Mouse (Mus musculus): ENCODE results near the gene Zfhx2.

Gene Zfhx2

GRCm38 (mm10) chr14:55105836-55106809 is 14.0 kb upstream of the Zfhx2 start, which contains the start of gene Ap1g2:
Ap1g2 (minus strand) TSS chr14:55106593.
- DNase-seq (ENCODE audit: low read depth, low spot score) = peak; percentile 95

- DNase-seq (ENCODE audit: low read depth, low spot score) = peak; percentile 47
Measured at GRCm38 (mm10) chr14:55105386-55105785, 13.3 kb upstream of the Zfhx2 start.

- DNase-seq (ENCODE audit: low read depth, low spot score) = no peak
Measured at GRCm38 (mm10) chr14:55104365-55104764, 12.2 kb upstream of the Zfhx2 start.

- no peak for DNase-seq (ENCODE audit: low read depth, low spot score)
Measured at GRCm38 (mm10) chr14:55102253-55102785, 10.2 kb upstream of the Zfhx2 start.

- DNase-seq (ENCODE audit: low read depth, low spot score) = peak; percentile 60
Measured at GRCm38 (mm10) chr14:55101592-55101991, 9.5 kb upstream of the Zfhx2 start.

GRCm38 (mm10) chr14:55098067-55098466 is 5.9 kb upstream of the Zfhx2 start:
- peak; percentile 69 for DNase-seq (ENCODE audit: low read depth, low spot score)

GRCm38 (mm10) chr14:55097646-55098045 is 5.5 kb upstream of the Zfhx2 start:
- DNase-seq (ENCODE audit: low read depth, low spot score) = no peak

- DNase-seq (ENCODE audit: low read depth, low spot score) = peak; percentile 27
Measured at GRCm38 (mm10) chr14:55096573-55097087, 4.5 kb upstream of the Zfhx2 start.

GRCm38 (mm10) chr14:55095671-55096070 is 3.5 kb upstream of the Zfhx2 start:
- DNase-seq (ENCODE audit: low read depth, low spot score) = peak; percentile 75

GRCm38 (mm10) chr14:55095263-55095662 is 3.1 kb upstream of the Zfhx2 start:
- DNase-seq (ENCODE audit: low read depth, low spot score) = no peak

GRCm38 (mm10) chr14:55094704-55095231 is 2.6 kb upstream of the Zfhx2 start, which contains the start of gene Thtpa:
Thtpa (plus strand) TSS chr14:55094784.
- DNase-seq (ENCODE audit: low read depth, low spot score) = peak; percentile 93

- peak; percentile 82 for DNase-seq (ENCODE audit: low read depth, low spot score)
Measured at GRCm38 (mm10) chr14:55093927-55094326, 1.8 kb upstream of the Zfhx2 start.

GRCm38 (mm10) chr14:55091209-55091865 is 787 bp downstream of the Zfhx2 start:
- no peak for DNase-seq (ENCODE audit: low read depth, low spot score)

GRCm38 (mm10) chr14:55089199-55089947 is 2.8 kb downstream of the Zfhx2 start:
- no peak for DNase-seq (ENCODE audit: low read depth, low spot score)

- no peak for DNase-seq (ENCODE audit: low read depth, low spot score)
Measured at GRCm38 (mm10) chr14:55086009-55086514, 6.1 kb downstream of the Zfhx2 start.

GRCm38 (mm10) chr14:55085324-55086008 is 6.7 kb downstream of the Zfhx2 start:
- no peak for DNase-seq (ENCODE audit: low read depth, low spot score)

GRCm38 (mm10) chr14:55083481-55083880 is 8.6 kb downstream of the Zfhx2 start:
- DNase-seq (ENCODE audit: low read depth, low spot score) = no peak

GRCm38 (mm10) chr14:55081105-55081504 is 11.0 kb downstream of the Zfhx2 start:
- DNase-seq (ENCODE audit: low read depth, low spot score) = no peak

GRCm38 (mm10) chr14:55079214-55079970 is 12.7 kb downstream of the Zfhx2 start:
- peak; percentile 80 for DNase-seq (ENCODE audit: low read depth, low spot score)

Measured in A20 (cell line).